Mouse (Mus musculus): ENCODE results near the gene Ndufaf4. TPM values are rescaled to one million over a fixed set of nuclear protein-coding genes. Genes with fewer than 3 reads are reported as not detected.
"Not testable (repeated sequence)": the region's sequence is repeated elsewhere in the genome, so short reads cannot be mapped to it uniquely, and the experiment has no call there.

Gene Ndufaf4
- polyA plus RNA-seq (2015; fragmentation: Nextera tagmentation; extraction: Ambion mirVana), result 39.6 and 42.3 TPM in 2 replicates

- TF ChIP-seq EP300 (optimal IDR thresholded peaks at IDR 0.05) (no peak), CTCF (IDR thresholded peaks at IDR 0.05; ENCODE audit: low read depth) (peak; percentile 99)
- peak within 1 kb of the TSS; percentile 61 for H3K4me2 ChIP-seq (replicated peaks; ENCODE audit: low read depth)
Measured at GRCm38 (mm10) chr4:24897851-24898515, at the start of gene Ndufaf4. TSS of gene Ndufaf4 (plus strand) at chr4:24898083.

GRCm38 (mm10) chr4:24850401-24851325 lies 47.2 kb upstream of the Ndufaf4 start, which contains the start of gene Klhl32:
TSS of gene Klhl32 (minus strand) at chr4:24851124.
- no peaks in the 10 kb centered on the region for H3K9me3 ChIP-seq (ENCODE audit: control insufficient read depth, low read length)
- no peaks in the 10 kb centered on the region for H3K4me1 ChIP-seq (replicated peaks; ENCODE audit: control insufficient read depth, insufficient read depth)
- H3K4me3 ChIP-seq (ENCODE audit: low read depth, low read length), result peak within 1 kb of the TSS; percentile 69
- under 1% methylated on average over 46 of the region's 63 CpGs for WGBS
- ATAC-seq (ENCODE audit: low FRiP score, low TSS enrichment) (peak; percentile 87), DNase-seq (ENCODE audit: low spot score) (peak; percentile 75)
- peak within 1 kb of the TSS; percentile 53 for H3K27ac ChIP-seq (replicated peaks)
- peak within 1 kb of the TSS; percentile 61 for H3K9ac ChIP-seq (ENCODE audit: low read length)
- TF ChIP-seq CTCF (IDR thresholded peaks at IDR 0.05; ENCODE audit: low read depth) (peak; percentile 16; the same call in 1 of the 2 replicates), EP300 (optimal IDR thresholded peaks at IDR 0.05) (no peak)
- no peaks in the 10 kb centered on the region for H3K36me3 ChIP-seq (ENCODE audit: control insufficient read depth, insufficient read depth, low read length)
- H3K27me3 ChIP-seq (ENCODE audit: control insufficient read depth, insufficient read depth, low read length), result no peaks in the 10 kb centered on the region
- H3K4me2 ChIP-seq (replicated peaks; ENCODE audit: low read depth), result peak within 1 kb of the TSS; percentile 76

More at GRCm38 (mm10) chr4:24897851-24898515, at the start of gene Ndufaf4:
- H3K27me3 ChIP-seq (ENCODE audit: control insufficient read depth, insufficient read depth, low read length), result no peaks in the 10 kb centered on the region
- peak within 1 kb of the TSS; percentile 20; the same call in 1 of the 2 replicates for H3K27ac ChIP-seq (replicated peaks)
- peak within 1 kb of the TSS; percentile 73 for H3K9ac ChIP-seq (ENCODE audit: low read length)
- ATAC-seq (ENCODE audit: low FRiP score, low TSS enrichment) (peak; percentile 100), DNase-seq (ENCODE audit: low spot score) (peak; percentile 97)
- under 1% methylated on average over 58 of the region's 58 CpGs for WGBS
- H3K9me3 ChIP-seq (ENCODE audit: control insufficient read depth, low read length), result no peaks in the 10 kb centered on the region
- 0 out of 2 replicates have a peak, but pooled peaks cover under 1% of the 10 kb centered on the region for H3K36me3 ChIP-seq (ENCODE audit: control insufficient read depth, insufficient read depth, low read length)
- H3K4me1 ChIP-seq (replicated peaks; ENCODE audit: control insufficient read depth, insufficient read depth), result no peaks in the 10 kb centered on the region
- H3K4me3 ChIP-seq (ENCODE audit: low read depth, low read length), result peak within 1 kb of the TSS; percentile 67

DNA sequence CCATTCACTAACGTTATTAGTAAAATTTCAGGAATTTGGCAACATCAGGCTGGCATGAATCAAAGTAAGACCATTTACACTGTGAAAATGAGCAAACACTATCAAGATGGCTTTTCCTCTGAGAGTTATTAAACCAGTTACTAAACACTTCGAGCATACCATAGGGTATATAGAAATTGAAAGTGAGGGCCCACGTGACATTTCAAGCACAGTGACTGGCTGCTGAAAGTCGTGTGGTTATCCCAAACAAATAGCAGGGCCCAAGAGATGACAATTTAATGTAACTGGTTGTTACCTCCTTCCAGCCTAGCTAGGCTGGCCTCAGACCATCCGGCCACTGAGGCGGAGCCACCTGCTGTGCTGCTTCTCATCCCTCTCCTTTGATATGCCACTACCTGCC lies 32.2 kb upstream of the Ndufaf4 start:
- WGBS, result 34% methylated on average over 6 of the region's 6 CpGs

DNA sequence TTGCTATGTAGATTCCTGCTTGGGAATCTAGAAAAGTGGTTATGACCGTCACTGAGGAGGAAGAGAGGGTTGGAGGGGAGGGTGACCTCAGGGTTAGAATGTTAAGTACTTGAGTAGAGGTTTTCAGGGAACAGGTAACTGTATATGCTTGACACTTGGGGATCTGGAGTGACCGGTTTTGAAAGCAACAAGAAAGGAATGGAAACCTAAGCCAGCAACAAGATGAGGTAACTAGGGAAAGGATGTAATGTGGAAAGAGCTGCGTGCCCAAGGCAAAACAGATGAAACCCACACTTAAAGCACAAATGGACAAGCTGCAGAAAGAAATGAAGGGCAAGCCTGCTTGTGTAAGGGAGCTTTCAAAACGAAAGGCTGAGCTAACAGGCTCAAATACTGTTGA lies 28.7 kb upstream of the Ndufaf4 start:
- Histone ChIP-seq H3K27ac (replicated peaks) (no peak overlapping the region), H3K27me3 (ENCODE audit: control insufficient read depth, insufficient read depth, low read length) (no peaks in the 10 kb centered on the region), H3K36me3 (ENCODE audit: control insufficient read depth, insufficient read depth, low read length) (no peaks in the 10 kb centered on the region), H3K4me3 (ENCODE audit: low read depth, low read length) (no peak overlapping the region), H3K9me3 (ENCODE audit: control insufficient read depth, low read length) (no peaks in the 10 kb centered on the region), H3K9ac (ENCODE audit: low read length) (no peak overlapping the region), H3K4me1 (replicated peaks; ENCODE audit: control insufficient read depth, insufficient read depth) (no peaks in the 10 kb centered on the region), H3K4me2 (replicated peaks; ENCODE audit: low read depth) (no peak overlapping the region)
- 45% methylated on average over 4 of the region's 4 CpGs for WGBS
- DNase-seq (ENCODE audit: low spot score), result no peak
- TF ChIP-seq CTCF (IDR thresholded peaks at IDR 0.05; ENCODE audit: low read depth) (no peak), EP300 (optimal IDR thresholded peaks at IDR 0.05) (no peak)
- no peak for ATAC-seq (ENCODE audit: low FRiP score, low TSS enrichment)

More for the DNA sequence above, 32.2 kb upstream of the Ndufaf4 start:
- no peak overlapping the region for H3K4me2 ChIP-seq (replicated peaks; ENCODE audit: low read depth)
- H3K9ac ChIP-seq (ENCODE audit: low read length), result no peak overlapping the region
- H3K27ac ChIP-seq (replicated peaks), result no peak overlapping the region
- no peaks in the 10 kb centered on the region for H3K4me1 ChIP-seq (replicated peaks; ENCODE audit: control insufficient read depth, insufficient read depth)
- no peak for ATAC-seq (ENCODE audit: low FRiP score, low TSS enrichment)
- no peaks in the 10 kb centered on the region for H3K9me3 ChIP-seq (ENCODE audit: control insufficient read depth, low read length)
- no peaks in the 10 kb centered on the region for H3K27me3 ChIP-seq (ENCODE audit: control insufficient read depth, insufficient read depth, low read length)
- H3K4me3 ChIP-seq (ENCODE audit: low read depth, low read length), result no peak overlapping the region
- TF ChIP-seq CTCF (IDR thresholded peaks at IDR 0.05; ENCODE audit: low read depth) (no peak), EP300 (optimal IDR thresholded peaks at IDR 0.05) (no peak)
- no peak for DNase-seq (ENCODE audit: low spot score)
- no peaks in the 10 kb centered on the region for H3K36me3 ChIP-seq (ENCODE audit: control insufficient read depth, insufficient read depth, low read length)

GRCm38 (mm10) chr4:24889386-24889785 lies 8.5 kb upstream of the Ndufaf4 start:
- H3K4me1 ChIP-seq (replicated peaks; ENCODE audit: control insufficient read depth, insufficient read depth); H3K27me3 ChIP-seq (ENCODE audit: control insufficient read depth, insufficient read depth, low read length); ATAC-seq (ENCODE audit: low FRiP score, low TSS enrichment); H3K4me3 ChIP-seq (ENCODE audit: low read depth, low read length); H3K4me2 ChIP-seq (replicated peaks; ENCODE audit: low read depth); H3K9me3 ChIP-seq (ENCODE audit: control insufficient read depth, low read length); H3K27ac ChIP-seq (replicated peaks); H3K36me3 ChIP-seq (ENCODE audit: control insufficient read depth, insufficient read depth, low read length); H3K9ac ChIP-seq (ENCODE audit: low read length); DNase-seq (ENCODE audit: low spot score): not testable (repeated sequence)
- WGBS, result 42% methylated on average over 2 of the region's 2 CpGs

GRCm38 (mm10) chr4:24892293-24892692 lies 5.6 kb upstream of the Ndufaf4 start:
- not testable (repeated sequence) for H3K27me3 ChIP-seq (ENCODE audit: control insufficient read depth, insufficient read depth, low read length); ATAC-seq (ENCODE audit: low FRiP score, low TSS enrichment); H3K9me3 ChIP-seq (ENCODE audit: control insufficient read depth, low read length); H3K4me1 ChIP-seq (replicated peaks; ENCODE audit: control insufficient read depth, insufficient read depth); H3K4me2 ChIP-seq (replicated peaks; ENCODE audit: low read depth); H3K36me3 ChIP-seq (ENCODE audit: control insufficient read depth, insufficient read depth, low read length); DNase-seq (ENCODE audit: low spot score); H3K27ac ChIP-seq (replicated peaks); H3K4me3 ChIP-seq (ENCODE audit: low read depth, low read length); H3K9ac ChIP-seq (ENCODE audit: low read length)
- 84% methylated on average over 2 of the region's 2 CpGs for WGBS

Measured in stomach, postnatal 0 days (tissue).